Mouse (Mus musculus) CD4-positive naive resting alpha-beta T cell, adult 57 days (primary cell): ENCODE measurements around the gene Phf13. TPM values are rescaled to one million over a fixed set of nuclear protein-coding genes. Genes with fewer than 3 reads are reported as not detected.

ENCODE experiments used
- total RNA-seq: library from RNA; stranded (reverse); gene quantifications from one replicate; pipeline ENCODE4 v1.2.4, GENCODE M21; 2023

The Phf13 gene
- 13.1 TPM for total RNA-seq

DNA sequence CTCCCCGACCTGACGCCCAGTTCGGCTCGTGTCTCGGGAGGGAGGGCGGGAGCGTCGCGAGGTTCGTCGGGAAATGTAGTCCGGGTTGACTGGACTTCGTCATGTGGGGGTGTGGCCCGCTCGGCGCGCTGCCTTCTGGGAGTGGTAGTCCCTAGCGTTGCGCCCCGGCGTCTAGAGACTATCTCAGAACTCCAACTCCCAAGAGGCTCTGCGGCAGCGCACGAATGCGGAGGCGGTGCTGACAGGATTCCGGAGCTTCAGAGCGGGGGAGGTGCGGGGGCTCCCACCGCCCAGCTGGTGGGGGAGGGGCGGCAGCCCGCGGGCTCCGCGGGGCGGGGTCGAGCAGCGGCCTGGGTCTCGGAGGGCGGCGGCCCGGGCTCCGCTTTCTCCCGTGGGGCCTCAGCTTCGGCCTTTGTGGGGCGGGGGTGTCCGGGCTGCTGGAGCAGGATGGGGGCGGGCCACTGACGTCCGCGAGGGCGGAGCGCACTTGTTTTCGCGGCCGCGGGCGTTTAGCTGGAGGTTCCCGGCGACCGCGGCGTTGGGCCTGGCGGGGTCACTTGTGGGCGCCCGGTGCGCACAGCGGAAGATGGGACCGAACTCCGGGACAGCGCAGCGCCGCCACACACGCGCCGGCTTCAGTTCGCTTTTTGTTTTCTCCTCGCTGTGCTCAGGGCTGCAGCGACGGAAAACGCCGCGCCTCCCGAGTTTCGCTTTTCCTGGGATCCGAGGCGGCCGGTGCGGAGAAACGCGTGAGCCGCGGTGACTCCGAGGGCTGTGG is at the start of gene Phf13:
TSS of gene Phf13 (minus strand) at position 86 of the 778 bp plus-strand sequence.

DNA sequence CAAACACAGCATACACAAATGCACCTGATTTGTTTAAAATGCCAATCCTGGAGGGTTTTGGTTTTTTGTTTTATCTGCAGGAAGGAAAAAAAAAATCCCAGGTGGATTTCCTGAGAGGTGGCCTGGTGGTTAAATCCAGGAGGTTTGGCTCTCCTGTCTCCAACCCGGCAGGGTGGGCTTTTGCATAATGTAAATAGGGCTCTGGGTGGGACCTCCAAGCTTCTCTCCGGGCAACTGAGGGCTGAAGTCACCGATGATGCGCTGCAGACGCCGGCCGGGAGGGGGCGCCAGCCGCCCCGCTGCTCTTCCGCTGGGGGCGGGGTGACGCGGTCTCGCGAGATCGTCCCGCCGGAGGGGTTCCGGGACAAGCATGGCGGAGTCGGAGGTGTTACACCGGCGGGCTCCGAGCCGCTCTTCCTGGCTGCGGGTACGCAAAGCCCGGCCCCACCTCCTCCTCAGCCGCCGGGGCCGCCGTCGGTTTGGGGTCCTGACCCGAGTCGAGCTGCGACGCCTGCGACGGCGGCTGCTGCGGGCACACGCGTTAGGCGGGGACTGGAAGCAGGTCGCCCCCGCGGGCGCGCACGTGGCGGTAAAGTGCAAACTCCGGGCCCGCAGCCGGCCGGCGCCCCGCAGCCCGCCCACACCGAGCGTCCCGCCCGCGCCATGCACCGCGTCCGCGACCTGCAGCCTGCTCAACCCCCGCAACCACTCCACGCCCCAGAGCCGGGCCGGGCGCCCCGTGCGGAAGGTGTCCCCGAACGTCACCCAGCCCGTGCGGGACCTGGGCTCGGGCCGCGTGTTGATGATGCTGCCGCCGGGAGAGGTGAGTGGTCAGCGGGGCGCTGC is 43.1 kb upstream of the Phf13 start, which contains the start of gene Nol9:
TSS of gene Nol9 (plus strand) at position 337 of the 846 bp plus-strand sequence.

GRCm38 (mm10) chr4:152038225-152038984 is 42.3 kb upstream of the Phf13 start, which contains the start of gene Tas1r1:
Gene Tas1r1, minus strand, starts transcription at chr4:152038568.

DNA sequence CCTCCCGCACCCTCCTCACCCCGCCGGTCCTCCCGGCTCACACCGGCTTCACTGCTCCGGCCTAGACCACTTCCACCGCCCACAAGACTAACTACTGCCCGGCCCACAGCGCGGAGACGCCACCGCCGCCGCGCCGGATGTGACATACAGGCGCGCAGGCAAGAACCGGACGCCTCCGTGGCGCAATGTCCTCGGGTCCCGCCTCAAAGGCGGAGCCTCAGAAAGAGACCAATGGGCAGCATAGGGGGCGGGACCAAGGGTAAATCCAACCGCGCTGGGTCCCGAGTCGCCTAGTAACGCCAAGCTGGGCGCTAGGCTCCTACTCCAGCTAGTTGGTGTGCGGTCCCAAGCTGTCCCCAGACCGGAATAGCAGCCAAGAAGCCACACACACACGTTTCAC is 31.5 kb upstream of the Phf13 start, which contains the start of gene Zbtb48:
TSS of gene Zbtb48 (minus strand) at position 148 of the 400 bp plus-strand sequence.

DNA sequence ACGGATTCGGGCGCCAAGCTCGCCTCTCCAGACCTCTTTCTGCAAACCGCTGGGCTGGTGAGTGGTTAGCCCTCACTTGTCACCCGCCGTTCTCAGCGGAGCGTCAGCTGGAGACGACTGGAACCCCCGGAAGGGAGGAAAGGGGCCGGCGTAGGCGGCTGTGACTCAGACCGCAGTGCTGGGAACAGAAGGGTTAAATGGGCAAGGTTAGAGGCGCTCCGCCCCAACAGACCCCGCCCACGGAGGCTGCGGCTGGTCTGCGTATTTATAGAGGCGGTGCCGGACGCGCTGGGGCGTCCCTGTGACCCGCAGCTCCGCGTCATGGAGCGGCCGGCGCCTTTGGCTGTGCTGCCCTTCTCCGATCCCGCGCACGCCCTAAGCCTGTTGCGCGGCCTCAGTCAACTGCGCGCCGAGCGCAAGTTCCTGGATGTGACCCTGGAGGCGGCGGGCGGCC is 12.6 kb upstream of the Phf13 start, which contains the start of gene Klhl21:
TSS of gene Klhl21 (plus strand) at position 182 of the 454 bp plus-strand sequence.

DNA sequence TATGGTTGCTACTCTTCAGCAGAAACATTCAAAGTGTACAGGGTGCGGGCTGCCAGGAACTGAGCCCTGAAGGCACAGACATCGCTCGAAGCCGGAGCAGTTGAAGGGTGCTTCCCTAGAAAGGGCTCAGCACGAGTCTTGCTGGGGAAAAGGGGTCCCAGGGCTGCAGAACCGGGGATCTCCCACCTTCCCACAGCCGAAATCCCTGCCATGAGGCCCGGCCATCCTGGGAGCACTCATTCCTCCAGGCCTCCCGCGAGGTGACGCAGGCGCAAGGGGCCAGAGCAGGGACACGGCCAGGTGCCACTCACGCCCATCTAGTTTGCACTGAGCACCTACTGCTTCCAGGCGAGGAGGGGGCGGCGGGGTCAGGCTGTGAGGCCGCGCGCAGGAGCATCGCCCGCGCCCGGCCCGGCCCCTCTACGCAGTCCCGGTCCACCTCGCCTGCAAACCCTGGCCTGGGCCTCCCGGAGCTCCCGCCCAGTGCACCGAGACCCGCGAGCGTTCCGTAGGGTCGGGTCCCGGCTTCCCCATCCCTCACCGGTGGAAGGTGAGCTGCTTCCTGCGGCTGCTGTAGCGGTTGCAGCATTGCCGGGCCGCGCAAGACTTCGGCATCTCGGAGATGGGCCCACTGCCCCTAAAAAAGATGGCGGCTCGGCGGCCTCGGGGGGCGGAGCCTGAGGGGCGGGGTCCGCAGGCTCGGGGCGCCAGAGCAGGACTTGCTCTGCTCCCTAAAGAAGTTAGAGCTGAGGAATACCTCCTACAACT is 7.5 kb downstream of the Phf13 start, which contains the start of gene Thap3:
TSS of gene Thap3 (minus strand) at position 656 of the 768 bp plus-strand sequence.

Other genes with a start within 250 kb of the Phf13 start
- 41.6 TPM for gene Camta1, start 134.4 kb downstream of the Phf13 start, total RNA-seq
- gene Dnajc11, start 62.6 kb downstream of the Phf13 start, total RNA-seq = 60.5 TPM
- 50.4 TPM for gene Thap3, start 7.3 kb downstream of the Phf13 start, total RNA-seq
- 29.4 TPM for gene Klhl21, start 12.5 kb upstream of the Phf13 start, total RNA-seq
- 16.8 TPM for gene Zbtb48, start 31.4 kb upstream of the Phf13 start, total RNA-seq
- gene Tas1r1, start 42.3 kb upstream of the Phf13 start, total RNA-seq = 0.21 TPM
- 42.5 TPM for gene Nol9, start 43.1 kb upstream of the Phf13 start, total RNA-seq
- gene Plekhg5, start 76.2 kb upstream of the Phf13 start, total RNA-seq = 2.4 TPM
- 45.9 TPM for gene Tnfrsf25, start 119.7 kb upstream of the Phf13 start, total RNA-seq
- gene Espn, start 156.1 kb upstream of the Phf13 start, total RNA-seq = 2.6 TPM
- not detected for gene Hes2, start 162.6 kb upstream of the Phf13 start, total RNA-seq
- gene Acot7, start 181.9 kb upstream of the Phf13 start, total RNA-seq = 8.2 TPM